Mouse (Mus musculus) induced T-regulatory cell, adult 2 months (primary cell): ENCODE results near the gene Tspan14.
A peak's percentile ranks its signal among the peaks of the same experiment; 100 is the strongest.

Experiments
- DNase-seq: peaks from one replicate; pipeline ENCODE4 v3.0.0-alpha.2; 2012; ENCODE audit warnings: low read depth

Tspan14 gene

DNA sequence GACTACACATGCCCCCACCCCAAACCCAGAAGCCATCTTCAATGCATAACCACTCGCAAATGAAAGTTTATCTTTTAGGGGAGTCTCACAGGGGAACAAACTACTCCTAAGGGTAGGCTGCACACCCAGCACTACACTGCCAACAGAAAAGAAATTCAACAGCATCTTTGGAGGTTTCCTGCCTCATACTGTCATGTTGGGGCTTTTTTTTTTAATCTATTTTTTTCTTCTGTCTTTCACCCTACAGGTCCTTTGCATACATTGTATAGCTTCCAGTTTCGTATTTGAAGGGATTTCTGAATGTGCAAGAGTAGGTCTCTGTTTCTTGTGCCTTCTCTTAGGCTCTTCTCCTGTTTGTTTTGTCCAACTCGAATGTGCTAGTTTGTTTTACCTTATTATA lies 14.3 kb downstream of the Tspan14 start:
- peak; percentile 62 for DNase-seq

DNA sequence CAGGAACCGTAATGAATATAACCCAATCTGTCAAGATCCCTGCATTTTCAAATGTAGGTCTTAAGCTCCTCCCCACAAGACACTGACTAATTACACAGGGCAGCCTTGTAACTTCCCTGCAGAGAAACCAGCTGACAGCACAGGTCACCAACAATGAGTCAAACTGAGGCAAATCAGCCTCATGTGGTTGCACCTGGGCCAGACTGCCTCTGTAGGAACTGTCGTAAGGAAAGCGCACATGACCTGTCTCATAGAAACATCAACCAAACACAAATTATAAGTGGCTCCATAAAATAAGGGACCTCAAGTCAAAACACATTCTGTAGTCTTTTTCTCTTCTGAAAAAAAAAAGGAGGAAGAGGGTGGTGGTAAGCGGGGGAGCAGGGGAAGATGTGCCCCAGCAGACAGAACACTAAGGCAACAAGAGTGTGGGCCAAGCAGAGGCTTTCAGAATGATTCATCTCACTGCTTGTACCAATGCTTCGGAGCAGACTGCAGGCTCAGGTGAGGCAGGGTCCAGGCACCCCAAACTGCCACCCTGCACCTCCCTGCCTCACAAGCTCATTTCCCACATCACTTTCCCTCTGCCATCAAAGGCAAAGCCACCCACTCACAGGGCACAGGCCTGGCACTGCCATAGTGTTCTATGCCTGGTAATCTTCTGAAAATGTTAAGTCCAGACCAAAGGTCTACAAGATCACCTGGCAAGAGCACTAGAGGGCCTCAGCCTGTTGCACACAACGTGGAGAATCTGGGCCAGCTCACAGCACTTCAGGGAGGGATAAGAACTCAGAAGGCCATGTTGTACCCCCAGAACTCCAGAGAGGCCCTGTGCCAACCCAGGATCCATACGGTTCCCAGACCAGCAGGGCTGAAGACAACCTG lies 16.6 kb downstream of the Tspan14 start:
- DNase-seq, result peak; percentile 85

GRCm38 (mm10) chr14:40949047-40949446 lies 17.6 kb downstream of the Tspan14 start:
- DNase-seq, result no peak

DNA sequence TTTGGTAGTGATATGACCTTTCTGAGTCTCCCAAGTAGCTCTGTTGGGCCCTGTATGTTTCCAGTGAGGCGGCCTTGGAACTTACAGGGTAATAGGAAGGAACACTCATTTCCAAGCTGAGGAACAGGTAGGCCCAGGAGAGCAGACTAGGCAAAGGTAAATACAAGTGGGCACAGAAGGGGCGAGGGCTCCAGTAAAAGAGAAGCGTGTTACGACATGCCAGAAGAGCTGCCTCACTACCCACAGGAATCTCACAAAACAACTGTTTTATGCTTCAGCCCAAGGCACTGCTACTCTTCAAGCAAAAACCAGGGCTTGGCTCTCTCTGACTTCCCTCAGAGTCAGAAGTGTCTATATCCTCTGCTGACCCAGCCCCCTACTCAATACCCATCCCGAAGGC lies 18.1 kb downstream of the Tspan14 start:
- no peak for DNase-seq

DNA sequence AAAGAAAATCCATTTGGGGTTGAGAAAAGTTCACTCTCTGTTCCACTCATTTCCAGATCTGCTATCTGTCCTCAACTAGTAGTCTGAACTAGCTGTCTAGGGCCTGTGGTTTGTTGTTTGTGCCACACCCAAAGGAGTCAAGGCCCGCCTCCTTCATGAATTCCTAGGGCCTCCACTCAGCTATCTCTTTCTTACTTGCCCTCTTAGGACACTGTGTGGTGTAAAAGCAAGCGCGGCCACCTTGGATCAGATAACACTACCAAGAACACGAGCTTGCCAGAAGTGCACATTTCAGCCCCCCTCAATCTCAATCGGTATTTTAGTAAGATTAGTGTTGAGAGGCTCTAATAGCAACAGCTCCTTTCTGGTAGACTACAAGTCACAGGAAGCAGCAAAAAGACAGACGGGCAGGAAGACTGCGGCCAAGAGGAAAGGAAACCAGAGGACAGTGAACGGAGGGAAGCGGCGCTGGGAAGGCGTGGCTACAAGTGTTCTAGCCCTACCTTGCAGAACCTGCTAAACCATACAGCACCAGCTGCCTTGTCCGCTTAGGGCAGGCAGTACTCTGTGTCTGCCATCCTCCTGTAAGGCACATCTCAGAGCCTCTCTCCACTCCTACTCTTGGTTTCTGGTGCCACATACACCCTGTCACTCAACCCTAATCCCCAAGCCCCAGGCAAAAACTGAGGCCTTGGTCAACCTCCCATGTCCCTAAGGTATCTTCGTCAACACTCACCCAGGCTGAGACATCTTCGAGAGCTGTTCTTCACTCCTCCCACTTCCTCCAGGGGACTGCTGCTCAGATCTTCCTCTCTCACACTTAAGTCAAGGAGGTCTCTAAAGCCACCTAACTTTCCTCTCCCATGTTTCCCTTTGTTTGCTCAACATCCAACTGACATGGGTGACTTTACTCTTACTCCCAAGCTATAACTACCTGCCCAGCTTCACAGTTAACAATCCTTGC lies 18.9 kb downstream of the Tspan14 start:
- peak; percentile 90 for DNase-seq

GRCm38 (mm10) chr14:40943802-40944201 lies 22.8 kb downstream of the Tspan14 start:
- no peak for DNase-seq

DNA sequence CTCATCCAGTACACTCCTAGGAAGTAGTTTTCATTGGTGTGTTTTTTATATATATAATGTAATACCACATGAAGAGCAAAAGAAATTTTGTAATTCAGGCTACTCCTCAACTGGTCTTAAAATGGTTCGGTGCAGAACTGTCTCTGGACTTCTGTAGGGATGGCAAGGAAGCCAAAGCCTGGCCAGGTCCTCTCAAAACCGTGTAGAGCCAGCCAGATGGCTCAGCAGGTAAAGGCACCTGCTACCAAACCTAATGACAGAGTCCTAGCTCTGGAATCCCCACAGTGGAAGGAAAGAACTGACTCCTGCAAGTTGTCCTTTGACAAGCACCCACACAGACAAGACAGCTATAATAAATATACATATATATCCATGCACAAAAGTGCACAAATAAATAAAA lies 24.2 kb downstream of the Tspan14 start:
- DNase-seq, result no peak

- DNase-seq, result peak; percentile 57
Observed at GRCm38 (mm10) chr14:40938380-40938987, 28.1 kb downstream of the Tspan14 start.

GRCm38 (mm10) chr14:40937052-40937451 lies 29.6 kb downstream of the Tspan14 start:
- DNase-seq, result peak; percentile 42

DNA sequence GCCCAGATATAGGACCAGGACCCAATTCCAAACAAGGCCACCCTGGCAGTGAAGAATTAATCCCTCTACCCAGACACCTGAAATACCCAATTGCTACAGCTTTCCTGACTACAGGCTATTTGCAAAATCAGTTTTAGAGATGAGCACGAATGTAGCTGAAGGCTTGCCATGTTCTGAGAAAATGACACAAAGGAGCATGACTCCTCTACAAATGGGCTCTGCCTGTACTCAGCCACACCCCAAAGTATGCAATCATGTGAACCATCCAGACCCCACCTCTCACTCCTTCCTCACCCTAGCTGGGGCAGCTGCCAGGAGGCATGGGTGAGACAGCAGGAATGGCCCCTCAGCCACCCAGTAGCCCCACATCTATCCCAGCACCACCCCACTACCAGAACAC lies 31.1 kb downstream of the Tspan14 start:
- DNase-seq, result no peak

- no peak for DNase-seq
Observed at GRCm38 (mm10) chr14:40935054-40935453, 31.6 kb downstream of the Tspan14 start.

GRCm38 (mm10) chr14:40933328-40933727 lies 33.3 kb downstream of the Tspan14 start:
- DNase-seq, result no peak

DNA sequence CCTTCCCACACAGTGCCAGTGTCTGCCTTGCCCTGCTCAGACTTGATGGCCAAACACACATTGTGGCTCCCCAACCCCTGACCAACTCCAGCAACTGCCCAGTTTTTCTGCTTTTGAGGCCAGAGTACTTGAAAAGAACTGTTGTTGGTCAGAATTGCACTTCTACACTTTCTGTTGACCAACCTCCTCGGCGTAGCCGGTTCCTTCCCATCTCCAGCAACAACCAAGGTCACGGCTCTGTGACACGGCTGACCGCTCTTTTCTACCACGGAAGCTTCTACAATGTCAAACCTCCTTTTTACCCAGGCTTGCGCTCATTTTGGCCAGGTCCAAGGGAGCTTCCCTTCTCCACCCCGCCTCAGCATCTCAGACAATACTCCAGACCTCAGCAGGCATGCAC lies 34.4 kb downstream of the Tspan14 start:
- DNase-seq, result no peak

GRCm38 (mm10) chr14:40931115-40931829 lies 35.3 kb downstream of the Tspan14 start:
- DNase-seq, result no peak

GRCm38 (mm10) chr14:40929943-40930342 lies 36.7 kb downstream of the Tspan14 start:
- peak; percentile 55 for DNase-seq

DNA sequence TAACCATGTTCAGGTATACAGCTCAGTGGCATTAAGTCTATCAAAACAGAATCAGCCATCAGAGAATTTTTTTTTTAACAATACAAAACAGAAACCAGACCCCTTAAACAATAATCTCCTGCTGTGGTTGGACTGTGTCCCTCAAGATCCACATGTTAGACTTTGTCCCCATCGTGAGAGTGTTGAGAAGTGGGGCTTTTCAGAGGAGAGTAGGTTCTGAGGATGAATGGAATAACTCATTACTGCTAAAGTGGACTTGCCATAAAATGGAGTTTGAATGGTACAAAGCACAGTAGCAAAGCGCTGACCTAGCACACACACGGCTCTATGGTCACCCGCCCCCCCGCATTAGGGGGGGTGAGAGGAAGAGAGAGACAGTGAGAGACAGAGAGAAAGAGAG lies 37.7 kb downstream of the Tspan14 start:
- no peak for DNase-seq

DNA sequence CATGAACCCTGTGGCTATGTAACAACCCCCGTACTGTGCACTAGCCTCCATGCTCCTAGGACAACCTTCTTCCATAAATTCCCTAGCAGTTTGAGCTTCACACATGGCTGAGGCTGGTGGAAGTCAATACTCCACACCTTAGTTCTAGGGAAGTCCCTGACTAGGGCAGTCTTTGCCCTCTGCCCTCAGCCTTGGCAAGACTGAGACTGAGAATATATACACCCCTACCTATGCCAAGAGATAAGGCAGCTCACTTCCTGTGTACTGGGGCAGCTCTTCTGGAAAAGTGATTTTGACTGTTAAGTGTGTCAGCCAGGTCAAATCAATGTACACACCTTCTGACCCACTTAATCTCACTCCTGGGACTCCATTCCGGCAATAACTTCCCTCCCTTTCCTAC lies 39.6 kb downstream of the Tspan14 start:
- DNase-seq, result peak; percentile 62

- DNase-seq, result peak; percentile 64
Observed at GRCm38 (mm10) chr14:40924378-40925113, 42.1 kb downstream of the Tspan14 start.

GRCm38 (mm10) chr14:40921241-40921640 lies 45.4 kb downstream of the Tspan14 start:
- DNase-seq, result no peak

GRCm38 (mm10) chr14:40919521-40919920 lies 47.1 kb downstream of the Tspan14 start:
- no peak for DNase-seq

DNA sequence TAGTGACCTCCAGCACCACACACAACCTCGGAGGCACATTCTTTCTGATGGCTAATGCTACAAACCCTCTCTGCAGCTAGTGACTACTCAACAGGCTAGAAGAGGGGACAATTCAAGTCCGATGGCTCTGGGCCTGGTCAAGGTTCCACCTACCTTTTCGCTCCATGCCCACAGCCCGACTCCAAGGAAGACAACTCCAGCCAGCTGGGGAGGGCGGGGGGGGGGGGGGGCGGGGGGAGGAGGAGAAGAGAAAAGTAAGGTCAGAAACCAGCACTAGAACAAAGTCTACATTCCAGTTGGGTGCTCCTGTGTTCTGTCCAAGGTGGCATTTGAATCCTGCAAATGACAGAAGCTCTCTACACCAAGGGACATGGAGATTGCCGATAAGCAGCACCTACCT lies 48.1 kb downstream of the Tspan14 start:
- no peak for DNase-seq
